Comparison of ENCODE assay signal across 9 mouse cellular contexts in the genomic region with DNA sequence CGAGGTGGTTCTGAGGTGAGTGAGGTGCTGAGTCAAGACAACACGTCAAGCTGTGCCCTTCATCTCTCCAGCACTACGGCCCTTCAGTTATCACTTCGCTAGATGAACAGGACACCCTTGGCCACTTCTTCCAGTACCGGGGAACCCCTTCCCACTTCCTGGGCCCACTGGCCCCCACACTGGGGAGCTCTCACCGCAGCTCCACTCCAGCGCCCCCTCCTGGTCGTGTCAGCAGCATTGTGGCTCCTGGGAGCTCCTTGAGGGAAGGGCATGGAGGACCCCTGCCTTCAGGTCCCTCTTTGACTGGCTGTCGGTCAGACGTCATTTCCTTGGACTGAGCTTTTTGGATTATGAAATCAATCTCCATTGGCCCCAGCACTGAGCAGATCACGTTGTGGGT. TPM values are rescaled to one million over a fixed set of nuclear protein-coding genes. Genes with fewer than 3 reads are reported as not detected.
DNase-seq lines count a peak whose midpoint lies in the region; ATAC-seq and TF ChIP-seq lines count a peak whose summit lies in the region.
"Had no signal": no experiment of that assay in that cellular context is flagged by ENCODE, and none has a peak within 500 bp of the region (broad histone marks: within the 10 kb centered on the region; RNA-seq: fewer than 3 reads in every experiment).

No protein-coding gene starts in this region.

- no peaks in the 10 kb centered on the region for H3K27me3 ChIP-seq in kidney, adult 2 months (replicated peaks; ENCODE audit: control insufficient read depth, insufficient read depth, low read length)

- no peak overlapping the region for H3K4me3 ChIP-seq in kidney, adult 2 months (ENCODE audit: insufficient read depth, low read depth, low read length)

- TF ChIP-seq POLR2A in kidney, adult 2 months (IDR thresholded peaks at IDR 0.05; ENCODE audit: low read depth, low read length) = no peak

- H3K27ac ChIP-seq in kidney, adult 2 months (ENCODE audit: insufficient read depth, low read depth, low read length) = no peak overlapping the region
- H3K27ac ChIP-seq: hindbrain, embryonic 14.5 days had no signal

- 0 out of 2 replicates have a peak, but pooled peaks cover 1% of the 10 kb centered on the region for H3K36me3 ChIP-seq in kidney, adult 2 months (ENCODE audit: control insufficient read depth, insufficient read depth, low read length)

- no peaks in the 10 kb centered on the region for H3K4me1 ChIP-seq in kidney, adult 2 months (ENCODE audit: control insufficient read depth, insufficient read depth, low read length)

- ATAC-seq in CD4-positive, CD25-positive, alpha-beta regulatory T cell, adult 4 months = no peak

- 76% methylated on average over 11 of the region's 11 CpGs for WGBS in kidney, adult 2 months

- peak; percentile 62 for DNase-seq in CD4-positive, CD25-positive, alpha-beta regulatory T cell, adult 2 months (ENCODE audit: low read depth, low spot score)
- no peak for DNase-seq in kidney, adult 2 months
- DNase-seq in kidney, adult 11 months = no peak
- DNase-seq in A20 (ENCODE audit: low read depth, low spot score) = peak; percentile 25
- DNase-seq in lung, postnatal 10 days = peak; percentile 41
- DNase-seq in right cerebral cortex, postnatal 25 days = no peak
- DNase-seq in ovary, postnatal 10 days (ENCODE audit: low spot score) = no peak

- peak; percentile 36 for TF ChIP-seq CTCF in kidney, adult 2 months (conservative IDR thresholded peaks at IDR 0.05; ENCODE audit: insufficient read depth, insufficient read length, low read depth, low read length)

RNA-seq across cellular contexts. Expression of gene Nudt17, which starts 3.6 kb away (rescaled TPM):
- 1 to 10 TPM in 1 of 2 experiments, under 1 TPM in 1; 0.87 to 1.9 TPM for polyA plus RNA-seq in CD4-positive, CD25-positive, alpha-beta regulatory T cell, adult 4 months (2017; shearing (Covaris generic))
- polyA plus RNA-seq in kidney, adult 2 months (2012; rRNA removed) = 2.0 and 3.6 TPM in 2 replicates

RNA-seq across cellular contexts. Expression of gene Pias3, which starts 8.6 kb away (rescaled TPM):
- 10 to 100 TPM; 41.9 to 83.2 TPM for polyA plus RNA-seq in CD4-positive, CD25-positive, alpha-beta regulatory T cell, adult 4 months (2017; shearing (Covaris generic))
- polyA plus RNA-seq in kidney, adult 2 months (2012; rRNA removed) = 21.0 and 23.2 TPM in 2 replicates

RNA-seq across cellular contexts. Expression of gene Polr3c, which starts 22.6 kb away (rescaled TPM):
- polyA plus RNA-seq in CD4-positive, CD25-positive, alpha-beta regulatory T cell, adult 4 months (2017; shearing (Covaris generic)) = 10 to 100 TPM; 59.7 to 80.3 TPM
- 32.2 and 34.6 TPM in 2 replicates for polyA plus RNA-seq in kidney, adult 2 months (2012; rRNA removed)

RNA-seq across cellular contexts. Expression of gene Rnf115, which starts 22.7 kb away (rescaled TPM):
- polyA plus RNA-seq in CD4-positive, CD25-positive, alpha-beta regulatory T cell, adult 4 months (2017; shearing (Covaris generic)) = 10 to 100 TPM; 42.2 to 45.5 TPM
- 20.7 and 23.5 TPM in 2 replicates for polyA plus RNA-seq in kidney, adult 2 months (2012; rRNA removed)

RNA-seq across cellular contexts. Expression of gene Ankrd35, which starts 34.8 kb away (rescaled TPM):
- not detected for polyA plus RNA-seq in CD4-positive, CD25-positive, alpha-beta regulatory T cell, adult 4 months (2017; shearing (Covaris generic))
- polyA plus RNA-seq in kidney, adult 2 months (2012; rRNA removed) = 0.38 and 0.45 TPM in 2 replicates

Comparison
In these comparisons a context has a peak if more than half of its experiments do, and no peak if none do; other contexts are left out.
1. DNase-seq: peak in CD4-positive, CD25-positive, alpha-beta regulatory T cell, adult 2 months (single experiment), A20 (single experiment) and lung, postnatal 10 days (single experiment); none in kidney, adult 2 months (single experiment), kidney, adult 11 months (single experiment), right cerebral cortex, postnatal 25 days (single experiment) and ovary, postnatal 10 days (single experiment).